Mouse (Mus musculus) regulatory T cell (primary cell): ENCODE data around the gene Obox3.
"Not testable (repeated sequence)": the region's sequence is repeated elsewhere in the genome, so short reads cannot be mapped to it uniquely, and the experiment has no call there.

Experiments
- in situ Hi-C: fragments of 300-600 bp; cut with MboI, MseI; formaldehyde crosslinking; loops from one replicate; pipeline ENCODE4 v1.15.1; 2025; ENCODE audit warnings: high pct_unique_total_duplicates

The Obox3 gene

GRCm38 (mm10) chr7:15639802-15640201 lies at the start of gene Obox3:
Gene Obox3 (minus strand): TSS chr7:15639902.
- in situ Hi-C loops: loop anchor here (10.0 kb wide), 2 partner anchors 165 to 935 kb away; no protein-coding TSS in a partner anchor

GRCm38 (mm10) chr7:15509411-15509810 lies 130.3 kb downstream of the Obox3 start:
- in situ Hi-C loops: not testable (repeated sequence)
